Mouse (Mus musculus) frontal cortex, adult 2 months (tissue): ENCODE results near the gene Tcfl5. TPM values are rescaled to one million over a fixed set of nuclear protein-coding genes. Genes with fewer than 3 reads are reported as not detected.

ENCODE experiments used
- DNase-seq, 2 experiments: peaks; one replicate each; pipeline ENCODE4 v3.0.0; 2022; ENCODE audit warnings: low spot score in 1 of 2; ENCODE audit errors: extremely low spot score in 1 of 2
- polyA plus RNA-seq: library from polyadenylated mRNA; depleted of rRNA; stranded (reverse); fragments of >200 nt; gene quantifications from 2 replicates; pipeline ENCODE4 v1.2.3, GENCODE M21; 2012; rRNA removed

The Tcfl5 gene
- polyA plus RNA-seq, 1 experiment, result 0.92 TPM

- DNase-seq, result no peak
Measured at GRCm38 (mm10) chr2:180600569-180601021, 41.9 kb downstream of the Tcfl5 start.

GRCm38 (mm10) chr2:180598157-180598705, 44.3 kb downstream of the Tcfl5 start:
- DNase-seq, result peak in 1 of 2 experiments; percentile 26

GRCm38 (mm10) chr2:180597490-180597889, 45.0 kb downstream of the Tcfl5 start, which contains the start of gene Col9a3:
TSS of gene Col9a3 (plus strand) at chr2:180597790.
- DNase-seq, result no peak

- DNase-seq, result peak; percentile 64 to 84
Measured at GRCm38 (mm10) chr2:180589123-180589831, 53.2 kb downstream of the Tcfl5 start, which contains the start of gene Ogfr. TSS of gene Ogfr (plus strand) at chr2:180589245.

- DNase-seq, result no peak
Measured at GRCm38 (mm10) chr2:180588736-180589122, 53.8 kb downstream of the Tcfl5 start.

GRCm38 (mm10) chr2:180583154-180583507, 59.4 kb downstream of the Tcfl5 start:
- DNase-seq, result no peak

GRCm38 (mm10) chr2:180582481-180583153, 59.9 kb downstream of the Tcfl5 start:
- DNase-seq, result peak; percentile 90 to 99

GRCm38 (mm10) chr2:180581002-180581401, 61.5 kb downstream of the Tcfl5 start, which contains the start of gene Mrgbp:
TSS of gene Mrgbp (plus strand) at chr2:180581304.
- DNase-seq, result no peak

GRCm38 (mm10) chr2:180578686-180579085, 63.8 kb downstream of the Tcfl5 start:
- peak in 1 of 2 experiments; percentile 86 for DNase-seq

- DNase-seq, result no peak
Measured at GRCm38 (mm10) chr2:180576482-180576881, 66.0 kb downstream of the Tcfl5 start.

Other genes starting within 250 kb of the Tcfl5 start
- gene Slco4a1, start 186.5 kb downstream of the Tcfl5 start, polyA plus RNA-seq, result 3.1 and 3.4 TPM in 2 replicates
- 4.5 and 5.2 TPM in 2 replicates for gene Ntsr1, start 142.7 kb downstream of the Tcfl5 start, polyA plus RNA-seq
- gene Mrgbp, start 61.4 kb downstream of the Tcfl5 start, polyA plus RNA-seq, result 30.8 and 34.7 TPM in 2 replicates
- 49.0 and 57.0 TPM in 2 replicates for gene Ogfr, start 53.5 kb downstream of the Tcfl5 start, polyA plus RNA-seq
- 14.5 and 17.7 TPM in 2 replicates for gene Col9a3, start 44.9 kb downstream of the Tcfl5 start, polyA plus RNA-seq
- gene Dido1, start 67.3 kb upstream of the Tcfl5 start, polyA plus RNA-seq, result 36.9 and 39.7 TPM in 2 replicates
- gene Gid8, start 67.4 kb upstream of the Tcfl5 start, polyA plus RNA-seq, result 57.0 and 57.7 TPM in 2 replicates
- gene Slc17a9, start 82.6 kb upstream of the Tcfl5 start, polyA plus RNA-seq, result 1.00 and 1.1 TPM in 2 replicates
- gene Bhlhe23, start 134.2 kb upstream of the Tcfl5 start, polyA plus RNA-seq, result 0.04 and 0.08 TPM in 2 replicates